Mouse (Mus musculus): ENCODE measurements around the gene 2310034G01Rik.

DNA sequence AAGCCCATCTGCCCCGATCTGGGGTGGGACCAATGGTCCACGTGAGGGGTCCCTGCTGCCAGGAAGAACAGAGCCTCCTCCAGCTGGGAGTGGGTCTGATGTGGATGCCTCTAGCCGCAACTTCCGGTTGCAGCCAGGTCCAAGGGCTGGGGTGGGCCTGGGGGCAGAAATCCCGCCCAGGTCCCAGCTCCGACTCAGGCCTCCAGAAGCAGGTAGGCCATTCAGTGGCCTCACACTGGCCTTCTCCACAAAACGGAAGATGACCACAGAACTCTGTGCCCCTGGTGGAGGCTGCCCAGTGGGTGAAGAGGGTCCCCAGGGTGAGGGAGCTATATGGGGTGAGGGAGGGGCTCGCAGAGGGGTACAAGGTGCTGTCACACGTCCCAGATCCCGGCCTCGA, 25.7 kb downstream of the 2310034G01Rik start:
- TF ChIP-seq CTCF (IDR thresholded peaks at IDR 0.05; ENCODE audit: extremely low read depth, insufficient read length, insufficient replicate concordance, low read depth, low read length) (no peak), POLR2A (IDR thresholded peaks at IDR 0.05; ENCODE audit: low read depth, low read length) (no peak)
